Mouse (Mus musculus) embryonic fibroblast, embryonic 13.5 days (primary cell): ENCODE measurements around the gene Gpsm3. TPM values are rescaled to one million over a fixed set of nuclear protein-coding genes. Genes with fewer than 3 reads are reported as not detected.
A peak's percentile ranks its signal among the peaks of the same experiment; 100 is the strongest.

ENCODE experiments used
- H3K27ac ChIP-seq: 2 replicates; pipeline ENCODE4 v1.5.1; 2012; ENCODE audit warnings: low read length, control low read depth, inconsistent platforms; ENCODE audit not compliant: insufficient read depth
- H3K4me1 ChIP-seq: 2 replicates; pipeline ENCODE4 v1.6.1; 2011; ENCODE audit warnings: low read length; ENCODE audit not compliant: control insufficient read depth, insufficient read depth
- H3K4me3 ChIP-seq: 2 replicates; pipeline ENCODE4 v1.5.1; 2011; ENCODE audit warnings: mild to moderate bottlenecking, control low read depth, low read length; ENCODE audit not compliant: insufficient read depth
- CTCF ChIP-seq: IDR thresholded peaks from 2 replicates; pipeline ENCODE4 v1.5.1; 2011; ENCODE audit warnings: mild to moderate bottlenecking, control low read depth, low read length, moderate library complexity, borderline replicate concordance; ENCODE audit not compliant: insufficient read depth
- POLR2A ChIP-seq: IDR thresholded peaks from 2 replicates; pipeline ENCODE4 v1.6.1; 2011; ENCODE audit warnings: low read depth, mild to moderate bottlenecking, control low read depth, low read length, moderate library complexity
- polyA plus RNA-seq: library from polyadenylated mRNA; stranded (reverse); fragments of >200 nt; gene quantifications from 2 replicates; pipeline ENCODE4 v1.2.4, GENCODE M21; 2011; ENCODE audit warnings: low read depth; ENCODE audit not compliant: missing spikeins, insufficient read length

The Gpsm3 gene
- polyA plus RNA-seq, 1 experiment: 1.0 TPM

DNA sequence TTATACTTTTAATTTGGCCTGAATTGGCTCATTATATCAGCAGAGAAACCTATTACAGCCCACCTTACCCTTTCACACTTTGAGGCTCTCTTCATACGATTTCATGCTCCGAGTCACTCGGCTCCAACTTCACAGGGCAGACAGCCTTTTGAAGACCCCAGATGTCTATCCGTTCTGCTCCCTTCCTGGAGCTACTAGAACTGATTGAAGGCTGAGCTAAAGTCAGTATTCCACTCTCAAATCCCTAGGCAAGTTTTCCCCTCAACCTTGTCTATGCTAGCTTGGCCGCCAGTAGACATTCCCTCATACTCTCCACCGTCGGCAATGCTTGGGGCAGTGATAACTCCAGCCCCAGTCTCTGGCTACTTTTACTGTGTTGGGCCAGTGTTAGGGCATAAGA lies 400 bp upstream of the Gpsm3 start:
- TF ChIP-seq CTCF (no peak), POLR2A (no peak)
- Histone ChIP-seq H3K27ac (no peak overlapping the region), H3K4me3 (no peak overlapping the region)

GRCm38 (mm10) chr17:34590154-34590987 lies 765 bp downstream of the Gpsm3 start:
- Histone ChIP-seq H3K27ac (no peak overlapping the region), H3K4me3 (no peak overlapping the region), H3K4me1 (peaks cover 3% of the 10 kb centered on the region; the same call in 1 of the 2 replicates)
- TF ChIP-seq CTCF: no peak
- no peak for TF ChIP-seq POLR2A

More for the DNA sequence above, 400 bp upstream of the Gpsm3 start:
- H3K4me1 ChIP-seq: peaks cover 3% of the 10 kb centered on the region; the same call in 1 of the 2 replicates

GRCm38 (mm10) chr17:34591029-34591993 lies 1.7 kb downstream of the Gpsm3 start, which contains the start of gene Pbx2:
TSS of gene Pbx2 (plus strand) at chr17:34591266.
- peaks cover 3% of the 10 kb centered on the region; the same call in 1 of the 2 replicates for H3K4me1 ChIP-seq
- H3K27ac ChIP-seq: peak within 1 kb of the TSS; percentile 74
- TF ChIP-seq CTCF (no peak), POLR2A (no peak)
- H3K4me3 ChIP-seq: peak within 1 kb of the TSS; percentile 69

- TF ChIP-seq POLR2A (peak; percentile 81), CTCF (no peak)
- Histone ChIP-seq H3K4me1 (peaks cover 3% of the 10 kb centered on the region; the same call in 1 of the 2 replicates), H3K4me3 (peak overlapping the region; percentile 69), H3K27ac (peak overlapping the region; percentile 74)
Observed at GRCm38 (mm10) chr17:34591994-34592375, 2.4 kb downstream of the Gpsm3 start.

DNA sequence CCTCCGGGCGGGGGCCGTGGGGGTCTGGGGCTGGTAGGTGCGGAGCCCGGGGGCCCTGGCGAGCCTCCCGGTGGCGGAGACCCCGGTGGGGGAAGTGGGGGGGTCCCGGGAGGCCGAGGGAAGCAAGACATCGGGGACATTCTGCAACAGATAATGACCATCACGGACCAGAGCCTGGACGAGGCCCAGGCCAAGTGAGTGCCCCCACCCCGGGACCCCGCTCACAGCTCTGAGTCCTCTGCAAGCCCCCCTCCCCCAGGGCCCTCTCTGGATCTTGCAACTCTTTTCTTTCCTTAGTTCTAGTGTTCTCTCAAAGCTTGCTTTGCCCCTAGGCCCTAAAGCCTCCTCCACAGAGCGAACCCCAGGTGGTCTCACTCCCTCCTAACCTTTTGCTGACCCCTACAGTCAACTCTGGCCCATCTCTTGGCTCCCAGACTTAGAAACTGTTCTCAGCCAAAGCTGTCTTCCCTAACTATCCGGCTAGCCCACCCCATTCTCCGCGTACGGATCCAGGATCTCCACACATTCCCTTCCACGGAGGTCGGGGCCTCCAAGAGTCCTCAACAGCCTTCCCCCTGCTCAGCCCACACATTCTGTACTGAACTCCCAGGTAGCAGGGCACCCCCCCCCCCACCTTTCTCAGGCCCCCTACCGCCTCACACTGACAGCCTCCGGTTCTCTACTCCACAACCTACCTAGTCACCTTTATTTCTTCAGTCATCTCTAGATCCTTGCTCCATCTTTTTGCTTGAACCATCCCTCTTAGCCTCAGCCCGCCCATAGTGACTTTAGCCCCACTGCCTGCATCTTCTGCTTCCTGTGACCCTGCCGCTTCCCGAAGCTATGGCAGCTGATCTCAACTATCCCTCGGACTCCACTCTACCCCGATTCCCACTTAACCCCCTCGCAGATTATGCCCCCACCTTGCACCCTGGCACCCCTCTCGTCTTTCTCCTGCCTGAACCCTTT lies 3.3 kb downstream of the Gpsm3 start:
- peaks cover 3% of the 10 kb centered on the region; the same call in 1 of the 2 replicates for H3K4me1 ChIP-seq
- TF ChIP-seq CTCF (no peak), POLR2A (0 out of 2 replicates have a peak, but pooled peaks have one; percentile 42)
- H3K27ac ChIP-seq: peak overlapping the region; percentile 82
- H3K4me3 ChIP-seq: peak overlapping the region; percentile 69

- no peak for TF ChIP-seq POLR2A
- 0 out of 2 replicates have a peak, but pooled peaks have one; percentile 2 for TF ChIP-seq CTCF
- Histone ChIP-seq H3K27ac (no peak overlapping the region), H3K4me3 (peak overlapping the region; percentile 69), H3K4me1 (peaks cover 3% of the 10 kb centered on the region; the same call in 1 of the 2 replicates)
Observed at GRCm38 (mm10) chr17:34593752-34594525, 4.3 kb downstream of the Gpsm3 start.

- H3K4me3 ChIP-seq: no peak overlapping the region
- TF ChIP-seq POLR2A (no peak), CTCF (no peak)
- H3K4me1 ChIP-seq: 0 out of 2 replicates have a peak, but pooled peaks cover 3% of the 10 kb centered on the region
- H3K27ac ChIP-seq: no peak overlapping the region
Observed at GRCm38 (mm10) chr17:34596098-34596497, 6.5 kb downstream of the Gpsm3 start.

- Histone ChIP-seq H3K4me1 (no peaks in the 10 kb centered on the region), H3K4me3 (no peak within 1 kb of the TSS), H3K27ac (no peak within 1 kb of the TSS)
Observed at GRCm38 (mm10) chr17:34597566-34598095, 8.0 kb downstream of the Gpsm3 start, which contains the start of gene Ager. TSS of gene Ager (plus strand) at chr17:34597862.

More at GRCm38 (mm10) chr17:34597566-34598095, 8.0 kb downstream of the Gpsm3 start, which contains the start of gene Ager:
- TF ChIP-seq POLR2A (peak; percentile 58), CTCF (no peak)
